Mouse (Mus musculus): ENCODE results near the gene Fgf9. TPM values are rescaled to one million over a fixed set of nuclear protein-coding genes. Genes with fewer than 3 reads are reported as not detected.

Gene Fgf9
- polyA plus RNA-seq, 1 experiment from 2014 or later, result 16.1 TPM

DNA sequence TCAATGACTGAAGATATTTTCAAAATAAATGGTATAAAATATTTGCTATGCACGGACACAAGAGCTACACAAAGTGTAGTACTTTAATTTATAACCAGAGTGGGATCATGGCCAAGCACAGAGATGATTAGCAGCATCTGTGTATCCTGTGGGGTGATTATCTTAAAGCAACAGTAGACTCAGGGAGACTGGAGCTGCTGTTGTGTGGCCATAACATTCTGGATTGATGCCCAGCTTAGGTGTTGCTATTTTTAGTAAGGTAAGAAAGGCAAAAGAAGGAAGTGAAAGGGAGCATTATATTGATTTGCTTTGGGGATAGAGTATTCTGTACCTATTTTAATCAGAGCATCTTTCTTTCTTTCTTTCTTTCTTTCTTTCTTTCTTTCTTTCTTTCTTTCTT lies 11.6 kb downstream of the Fgf9 start:
- no peak for ATAC-seq
- H3K9ac ChIP-seq (ENCODE audit: low read depth, low read length), result no peak overlapping the region
- H3K4me3 ChIP-seq (ENCODE audit: low read length), result no peak overlapping the region
- 32% methylated on average over 1 of the region's 1 CpGs for WGBS
- H3K4me1 ChIP-seq (ENCODE audit: control insufficient read depth, insufficient read depth, low read length), result peaks cover 2% of the 10 kb centered on the region; the same call in 1 of the 2 replicates
- no peak overlapping the region for H3K27ac ChIP-seq (ENCODE audit: low read length)
- H3K27me3 ChIP-seq (replicated peaks; ENCODE audit: control insufficient read depth, insufficient read depth, low read length), result peaks cover 9% of the 10 kb centered on the region; the same call in 1 of the 2 replicates
- H3K9me3 ChIP-seq (ENCODE audit: control insufficient read depth, low read length), result no peaks in the 10 kb centered on the region
- no peaks in the 10 kb centered on the region for H3K36me3 ChIP-seq (ENCODE audit: control insufficient read depth, insufficient read depth, low read length)
- H3K4me2 ChIP-seq (ENCODE audit: low read depth, low read length), result no peak overlapping the region

DNA sequence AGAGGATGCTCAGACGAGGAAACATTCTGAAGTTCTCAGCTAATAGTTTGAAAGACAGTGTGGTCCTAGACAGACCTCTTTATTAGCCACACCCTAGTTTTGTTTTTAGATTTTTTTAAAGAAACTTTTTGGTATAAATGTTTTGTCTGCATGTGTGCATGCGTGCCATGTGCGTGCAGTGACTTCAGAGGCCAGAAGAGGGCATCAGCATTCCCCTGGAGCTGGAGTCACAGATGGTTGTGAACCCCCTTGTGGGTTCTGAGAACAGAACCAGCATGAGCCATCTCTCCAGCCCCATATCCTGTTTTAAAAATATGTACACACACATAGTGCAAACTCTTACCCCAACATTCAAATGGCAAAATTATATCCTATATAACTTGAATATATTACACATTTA lies 13.9 kb downstream of the Fgf9 start:
- 97% methylated on average over 3 of the region's 3 CpGs for WGBS
- no peak overlapping the region for H3K4me3 ChIP-seq (ENCODE audit: low read length)
- H3K4me1 ChIP-seq (ENCODE audit: control insufficient read depth, insufficient read depth, low read length), result peaks cover 8% of the 10 kb centered on the region
- H3K27ac ChIP-seq (ENCODE audit: low read length), result no peak overlapping the region
- H3K9ac ChIP-seq (ENCODE audit: low read depth, low read length), result no peak overlapping the region
- H3K4me2 ChIP-seq (ENCODE audit: low read depth, low read length), result no peak overlapping the region
- no peaks in the 10 kb centered on the region for H3K27me3 ChIP-seq (replicated peaks; ENCODE audit: control insufficient read depth, insufficient read depth, low read length)
- ATAC-seq, result no peak
- H3K9me3 ChIP-seq (ENCODE audit: control insufficient read depth, low read length), result no peaks in the 10 kb centered on the region
- no peaks in the 10 kb centered on the region for H3K36me3 ChIP-seq (ENCODE audit: control insufficient read depth, insufficient read depth, low read length)

- ATAC-seq, result peak; percentile 89
- WGBS, result 50% methylated on average over 4 of the region's 4 CpGs
- no peak overlapping the region for H3K27ac ChIP-seq (ENCODE audit: low read length)
- no peaks in the 10 kb centered on the region for H3K9me3 ChIP-seq (ENCODE audit: control insufficient read depth, low read length)
- H3K4me1 ChIP-seq (ENCODE audit: control insufficient read depth, insufficient read depth, low read length), result peaks cover 10% of the 10 kb centered on the region; the same call in 1 of the 2 replicates
- H3K9ac ChIP-seq (ENCODE audit: low read depth, low read length), result no peak overlapping the region
- H3K4me3 ChIP-seq (ENCODE audit: low read length), result no peak overlapping the region
- H3K27me3 ChIP-seq (replicated peaks; ENCODE audit: control insufficient read depth, insufficient read depth, low read length), result no peaks in the 10 kb centered on the region
- no peak overlapping the region for H3K4me2 ChIP-seq (ENCODE audit: low read depth, low read length)
- no peaks in the 10 kb centered on the region for H3K36me3 ChIP-seq (ENCODE audit: control insufficient read depth, insufficient read depth, low read length)
Observed at GRCm38 (mm10) chr14:58087326-58087725, 17.0 kb downstream of the Fgf9 start.

GRCm38 (mm10) chr14:58089486-58089885 lies 19.1 kb downstream of the Fgf9 start:
- Histone ChIP-seq H3K36me3 (ENCODE audit: control insufficient read depth, insufficient read depth, low read length) (no peaks in the 10 kb centered on the region), H3K9ac (ENCODE audit: low read depth, low read length) (no peak overlapping the region), H3K9me3 (ENCODE audit: control insufficient read depth, low read length) (no peaks in the 10 kb centered on the region), H3K27ac (ENCODE audit: low read length) (no peak overlapping the region), H3K4me1 (ENCODE audit: control insufficient read depth, insufficient read depth, low read length) (peaks cover 10% of the 10 kb centered on the region; the same call in 1 of the 2 replicates), H3K4me2 (ENCODE audit: low read depth, low read length) (no peak overlapping the region), H3K27me3 (replicated peaks; ENCODE audit: control insufficient read depth, insufficient read depth, low read length) (no peaks in the 10 kb centered on the region), H3K4me3 (ENCODE audit: low read length) (no peak overlapping the region)
- 87% methylated on average over 5 of the region's 5 CpGs for WGBS
- no peak for ATAC-seq

DNA sequence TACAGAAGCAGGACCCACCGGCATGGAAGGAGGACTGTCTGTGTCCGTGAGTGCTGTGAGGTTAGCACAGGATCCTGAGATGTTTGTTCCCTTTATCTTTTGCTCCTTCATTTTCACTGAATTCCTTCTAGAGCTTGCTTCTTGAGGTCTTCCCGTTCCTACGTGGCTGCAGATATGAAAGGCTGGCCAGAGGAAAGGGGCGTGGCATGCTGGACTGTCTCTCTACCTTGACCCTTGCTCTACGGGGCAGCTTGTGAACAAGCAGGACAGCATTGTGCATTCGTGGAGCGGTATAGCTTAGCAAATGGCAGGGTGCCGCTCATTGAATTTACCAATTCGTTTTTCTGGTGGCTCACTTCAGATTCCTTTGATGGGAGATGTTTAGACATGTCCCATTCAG lies 21.0 kb downstream of the Fgf9 start:
- Histone ChIP-seq H3K9ac (ENCODE audit: low read depth, low read length) (no peak overlapping the region), H3K4me1 (ENCODE audit: control insufficient read depth, insufficient read depth, low read length) (peaks cover 10% of the 10 kb centered on the region; the same call in 1 of the 2 replicates), H3K27ac (ENCODE audit: low read length) (no peak overlapping the region), H3K4me3 (ENCODE audit: low read length) (no peak overlapping the region), H3K36me3 (ENCODE audit: control insufficient read depth, insufficient read depth, low read length) (no peaks in the 10 kb centered on the region), H3K4me2 (ENCODE audit: low read depth, low read length) (no peak overlapping the region), H3K9me3 (ENCODE audit: control insufficient read depth, low read length) (no peaks in the 10 kb centered on the region), H3K27me3 (replicated peaks; ENCODE audit: control insufficient read depth, insufficient read depth, low read length) (no peaks in the 10 kb centered on the region)
- ATAC-seq, result no peak
- 66% methylated on average over 10 of the region's 10 CpGs for WGBS

DNA sequence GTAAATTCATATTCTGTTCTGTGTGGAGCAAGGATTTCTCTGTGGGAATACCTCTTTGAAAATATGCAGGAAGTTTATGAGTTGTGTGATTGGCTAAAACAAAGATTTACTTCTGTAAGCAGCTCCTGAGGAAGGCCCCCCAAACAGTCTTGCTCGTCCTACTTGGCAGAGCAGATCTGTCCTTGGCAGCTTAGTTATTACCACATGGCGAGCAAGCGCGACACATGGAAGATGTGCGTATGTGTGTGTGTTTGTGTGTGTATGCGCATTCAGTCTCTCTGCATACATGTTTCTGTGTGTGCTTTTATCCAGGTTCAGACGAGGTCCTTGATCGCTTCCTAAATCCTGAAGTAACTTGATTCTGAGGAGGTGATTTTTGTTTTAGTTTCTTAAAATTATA lies 29.3 kb downstream of the Fgf9 start:
- no peaks in the 10 kb centered on the region for H3K9me3 ChIP-seq (ENCODE audit: control insufficient read depth, low read length)
- no peak overlapping the region for H3K27ac ChIP-seq (ENCODE audit: low read length)
- no peak for ATAC-seq
- H3K4me2 ChIP-seq (ENCODE audit: low read depth, low read length), result no peak overlapping the region
- no peaks in the 10 kb centered on the region for H3K36me3 ChIP-seq (ENCODE audit: control insufficient read depth, insufficient read depth, low read length)
- H3K4me3 ChIP-seq (ENCODE audit: low read length), result no peak overlapping the region
- no peaks in the 10 kb centered on the region for H3K27me3 ChIP-seq (replicated peaks; ENCODE audit: control insufficient read depth, insufficient read depth, low read length)
- H3K4me1 ChIP-seq (ENCODE audit: control insufficient read depth, insufficient read depth, low read length), result no peaks in the 10 kb centered on the region
- H3K9ac ChIP-seq (ENCODE audit: low read depth, low read length), result no peak overlapping the region
- WGBS, result 75% methylated on average over 8 of the region's 8 CpGs

DNA sequence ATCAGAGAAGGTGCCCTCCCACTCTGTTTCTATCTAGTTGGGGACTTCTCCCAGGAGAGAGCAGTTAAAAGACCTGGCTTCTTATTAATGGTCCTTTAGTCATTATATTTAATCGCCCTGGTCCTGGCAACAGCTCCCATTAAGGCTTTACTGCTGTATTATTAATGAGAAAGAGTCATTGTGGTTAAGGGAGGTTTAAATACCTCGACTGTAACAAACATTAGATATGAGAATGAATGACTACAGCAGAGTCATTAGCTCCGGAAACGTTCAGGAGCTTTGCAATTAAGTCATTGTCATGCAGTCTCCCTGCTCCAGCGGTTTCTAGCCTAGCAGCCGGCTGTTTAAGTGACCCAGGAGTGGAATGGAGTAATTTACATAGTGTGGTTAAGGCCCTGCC lies 31.0 kb downstream of the Fgf9 start:
- H3K27ac ChIP-seq (ENCODE audit: low read length), result no peak overlapping the region
- no peaks in the 10 kb centered on the region for H3K4me1 ChIP-seq (ENCODE audit: control insufficient read depth, insufficient read depth, low read length)
- H3K27me3 ChIP-seq (replicated peaks; ENCODE audit: control insufficient read depth, insufficient read depth, low read length), result no peaks in the 10 kb centered on the region
- no peaks in the 10 kb centered on the region for H3K9me3 ChIP-seq (ENCODE audit: control insufficient read depth, low read length)
- no peak overlapping the region for H3K4me3 ChIP-seq (ENCODE audit: low read length)
- H3K9ac ChIP-seq (ENCODE audit: low read depth, low read length), result no peak overlapping the region
- H3K4me2 ChIP-seq (ENCODE audit: low read depth, low read length), result no peak overlapping the region
- no peak for ATAC-seq
- no peaks in the 10 kb centered on the region for H3K36me3 ChIP-seq (ENCODE audit: control insufficient read depth, insufficient read depth, low read length)
- WGBS, result 34% methylated on average over 6 of the region's 6 CpGs

GRCm38 (mm10) chr14:58104266-58104665 lies 33.9 kb downstream of the Fgf9 start:
- WGBS, result 69% methylated on average over 8 of the region's 8 CpGs
- Histone ChIP-seq H3K4me3 (ENCODE audit: low read length) (no peak overlapping the region), H3K27me3 (replicated peaks; ENCODE audit: control insufficient read depth, insufficient read depth, low read length) (no peaks in the 10 kb centered on the region), H3K27ac (ENCODE audit: low read length) (no peak overlapping the region), H3K9me3 (ENCODE audit: control insufficient read depth, low read length) (no peaks in the 10 kb centered on the region), H3K9ac (ENCODE audit: low read depth, low read length) (no peak overlapping the region), H3K4me1 (ENCODE audit: control insufficient read depth, insufficient read depth, low read length) (no peaks in the 10 kb centered on the region), H3K4me2 (ENCODE audit: low read depth, low read length) (no peak overlapping the region), H3K36me3 (ENCODE audit: control insufficient read depth, insufficient read depth, low read length) (no peaks in the 10 kb centered on the region)
- ATAC-seq, result no peak

GRCm38 (mm10) chr14:58105596-58105995 lies 35.2 kb downstream of the Fgf9 start:
- Histone ChIP-seq H3K4me2 (ENCODE audit: low read depth, low read length) (no peak overlapping the region), H3K9ac (ENCODE audit: low read depth, low read length) (no peak overlapping the region), H3K27ac (ENCODE audit: low read length) (no peak overlapping the region), H3K4me1 (ENCODE audit: control insufficient read depth, insufficient read depth, low read length) (no peaks in the 10 kb centered on the region), H3K36me3 (ENCODE audit: control insufficient read depth, insufficient read depth, low read length) (no peaks in the 10 kb centered on the region), H3K9me3 (ENCODE audit: control insufficient read depth, low read length) (no peaks in the 10 kb centered on the region), H3K4me3 (ENCODE audit: low read length) (no peak overlapping the region), H3K27me3 (replicated peaks; ENCODE audit: control insufficient read depth, insufficient read depth, low read length) (no peaks in the 10 kb centered on the region)
- 76% methylated on average over 5 of the region's 5 CpGs for WGBS
- no peak for ATAC-seq

- 85% methylated on average over 9 of the region's 9 CpGs for WGBS
- H3K27me3 ChIP-seq (replicated peaks; ENCODE audit: control insufficient read depth, insufficient read depth, low read length), result no peaks in the 10 kb centered on the region
- ATAC-seq, result no peak
- no peak overlapping the region for H3K9ac ChIP-seq (ENCODE audit: low read depth, low read length)
- no peaks in the 10 kb centered on the region for H3K9me3 ChIP-seq (ENCODE audit: control insufficient read depth, low read length)
- H3K27ac ChIP-seq (ENCODE audit: low read length), result no peak overlapping the region
- H3K36me3 ChIP-seq (ENCODE audit: control insufficient read depth, insufficient read depth, low read length), result no peaks in the 10 kb centered on the region
- no peaks in the 10 kb centered on the region for H3K4me1 ChIP-seq (ENCODE audit: control insufficient read depth, insufficient read depth, low read length)
- no peak overlapping the region for H3K4me2 ChIP-seq (ENCODE audit: low read depth, low read length)
- no peak overlapping the region for H3K4me3 ChIP-seq (ENCODE audit: low read length)
Observed at GRCm38 (mm10) chr14:58109601-58110000, 39.3 kb downstream of the Fgf9 start.
